Mouse (Mus musculus) embryonic facial prominence, embryonic 15.5 days (tissue): ENCODE results near the gene Ankrd34a. TPM values are rescaled to one million over a fixed set of nuclear protein-coding genes. Genes with fewer than 3 reads are reported as not detected.
A peak's percentile ranks its signal among the peaks of the same experiment; 100 is the strongest.

Experiments
- ATAC-seq: fragments of 200-750 bp; cut with Nextera tagmentation; 2 replicates; pipeline ENCODE4 v1.8.0; 2017; ENCODE audit warnings: low read depth, moderate TSS enrichment; ENCODE audit not compliant: insufficient number of reproducible peaks, low FRiP score, low TSS enrichment
- H3K27ac ChIP-seq: fragments of 300-500 bp; sonication (generic); replicated peaks from 2 replicates; pipeline ENCODE4 v1.5.1; 2015; ENCODE audit warnings: mild to moderate bottlenecking, inconsistent platforms
- H3K27me3 ChIP-seq: fragments of 300-500 bp; sonication (generic); 2 replicates; pipeline ENCODE4 v1.6.1; 2015; ENCODE audit warnings: inconsistent platforms
- H3K36me3 ChIP-seq: fragments of 300-500 bp; sonication (generic); 2 replicates; pipeline ENCODE4 v1.6.1; 2015; ENCODE audit warnings: mild to moderate bottlenecking, inconsistent platforms
- H3K4me1 ChIP-seq: fragments of 300-500 bp; sonication (generic); 2 replicates; pipeline ENCODE4 v1.6.1; 2015; ENCODE audit warnings: inconsistent platforms
- H3K4me2 ChIP-seq: fragments of 300-500 bp; sonication (generic); replicated peaks from 2 replicates; pipeline ENCODE4 v1.6.1; 2015; ENCODE audit warnings: mild to moderate bottlenecking, inconsistent platforms
- H3K4me3 ChIP-seq: fragments of 300-500 bp; sonication (generic); replicated peaks from 2 replicates; pipeline ENCODE4 v1.5.1; 2015; ENCODE audit warnings: mild to moderate bottlenecking, inconsistent platforms
- H3K9ac ChIP-seq: fragments of 300-500 bp; sonication (generic); 2 replicates; pipeline ENCODE4 v1.6.1; 2015; ENCODE audit warnings: inconsistent platforms
- H3K9me3 ChIP-seq: fragments of 300-500 bp; sonication (generic); replicated peaks from 2 replicates; pipeline ENCODE4 v1.6.1; 2016; ENCODE audit warnings: inconsistent platforms
- WGBS: fragments of 180-500 bp; shearing (Covaris S2); methylation state at CpG from one replicate; pipeline ENCODE4 v1.1.7; 2015; 5-methylcytosine and 5-hydroxymethylcytosine counted together
- polyA plus RNA-seq: library from polyadenylated mRNA; unstranded; fragments of >200 nt; fragmentation: Nextera tagmentation; extraction: Ambion mirVana; gene quantifications from 2 replicates; pipeline ENCODE4 v1.2.1, GENCODE M21; 2015

Gene Ankrd34a
- polyA plus RNA-seq, 1 experiment from 2014 or later, result 3.0 TPM

- ATAC-seq, result no peak
- Histone ChIP-seq H3K27ac (peak overlapping the region; percentile 97), H3K27me3 (no peaks in the 10 kb centered on the region), H3K9ac (peak overlapping the region; percentile 60), H3K9me3 (no peaks in the 10 kb centered on the region), H3K4me1 (peaks cover 54% of the 10 kb centered on the region), H3K4me2 (peak overlapping the region; percentile 73), H3K36me3 (peaks cover 21% of the 10 kb centered on the region), H3K4me3 (peak overlapping the region; percentile 78)
- WGBS, result 6% methylated on average over 22 of the region's 22 CpGs
Measured at GRCm38 (mm10) chr3:96556651-96557635, 39.5 kb upstream of the Ankrd34a start.

DNA sequence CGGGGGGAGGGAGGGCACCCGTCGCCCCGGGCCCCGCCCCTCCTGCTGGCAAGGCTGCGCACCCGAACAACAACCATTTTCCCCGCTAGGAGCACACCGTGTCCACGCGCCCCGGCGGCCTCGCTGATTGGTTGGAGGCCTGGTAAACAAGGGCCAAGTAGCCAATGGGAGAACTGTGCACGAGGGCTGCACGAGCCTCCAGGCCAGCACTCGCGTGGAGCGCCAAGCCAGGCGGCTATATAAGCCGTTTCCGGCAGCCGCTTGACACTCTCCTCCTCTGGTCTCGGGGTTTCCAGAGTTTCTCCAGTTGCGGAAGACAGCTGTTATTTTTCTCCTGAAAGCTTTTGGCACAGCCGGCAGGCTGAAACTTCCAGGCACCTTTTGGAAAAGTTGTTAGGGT is 38.7 kb upstream of the Ankrd34a start, which contains the start of gene Txnip:
TSS of gene Txnip (plus strand) at position 264 of the 400 bp plus-strand sequence.
- peak; percentile 97 for ATAC-seq
- WGBS, result under 1% methylated on average over 26 of the region's 26 CpGs
- H3K9me3 ChIP-seq, result no peaks in the 10 kb centered on the region
- peak within 1 kb of the TSS; percentile 97 for H3K27ac ChIP-seq
- peak within 1 kb of the TSS; percentile 78 for H3K4me3 ChIP-seq
- peak within 1 kb of the TSS; percentile 87 for H3K9ac ChIP-seq
- peaks cover 59% of the 10 kb centered on the region for H3K4me1 ChIP-seq
- peaks cover 21% of the 10 kb centered on the region for H3K36me3 ChIP-seq
- H3K4me2 ChIP-seq, result peak within 1 kb of the TSS; percentile 73
- H3K27me3 ChIP-seq, result no peaks in the 10 kb centered on the region

- Histone ChIP-seq H3K4me1 (peaks cover 59% of the 10 kb centered on the region), H3K9ac (peak overlapping the region; percentile 87), H3K9me3 (no peaks in the 10 kb centered on the region), H3K27ac (peak overlapping the region; percentile 97), H3K4me3 (peak overlapping the region; percentile 78), H3K36me3 (peaks cover 21% of the 10 kb centered on the region), H3K27me3 (no peaks in the 10 kb centered on the region), H3K4me2 (peak overlapping the region; percentile 73)
- under 1% methylated on average over 17 of the region's 17 CpGs for WGBS
- ATAC-seq, result no peak
Measured at GRCm38 (mm10) chr3:96558159-96558558, 38.3 kb upstream of the Ankrd34a start.

- H3K9ac ChIP-seq, result peak overlapping the region; percentile 87
- ATAC-seq, result no peak
- peaks cover 21% of the 10 kb centered on the region for H3K36me3 ChIP-seq
- peak overlapping the region; percentile 78 for H3K4me3 ChIP-seq
- H3K4me1 ChIP-seq, result peaks cover 61% of the 10 kb centered on the region
- peak overlapping the region; percentile 97 for H3K27ac ChIP-seq
- no peaks in the 10 kb centered on the region for H3K27me3 ChIP-seq
- peak overlapping the region; percentile 73 for H3K4me2 ChIP-seq
- WGBS, result 31% methylated on average over 10 of the region's 10 CpGs
- no peaks in the 10 kb centered on the region for H3K9me3 ChIP-seq
Measured at GRCm38 (mm10) chr3:96558668-96559196, 37.7 kb upstream of the Ankrd34a start.

GRCm38 (mm10) chr3:96559398-96559910 is 37.0 kb upstream of the Ankrd34a start:
- peaks cover 21% of the 10 kb centered on the region for H3K36me3 ChIP-seq
- WGBS, result 68% methylated on average over 12 of the region's 12 CpGs
- peak overlapping the region; percentile 39; the same call in 1 of the 2 replicates for H3K27ac ChIP-seq

GRCm38 (mm10) chr3:96559911-96560850 is 36.3 kb upstream of the Ankrd34a start:
- H3K4me3 ChIP-seq, result peak overlapping the region; percentile 78
- peaks cover 21% of the 10 kb centered on the region for H3K36me3 ChIP-seq
- no peaks in the 10 kb centered on the region for H3K27me3 ChIP-seq
- no peaks in the 10 kb centered on the region for H3K9me3 ChIP-seq
- no peak for ATAC-seq
- peak overlapping the region; percentile 39; the same call in 1 of the 2 replicates for H3K27ac ChIP-seq
- peak overlapping the region; percentile 73 for H3K4me2 ChIP-seq
- peak overlapping the region; percentile 10; the same call in 1 of the 2 replicates for H3K9ac ChIP-seq
- 76% methylated on average over 23 of the region's 23 CpGs for WGBS
- peaks cover 59% of the 10 kb centered on the region for H3K4me1 ChIP-seq

More at GRCm38 (mm10) chr3:96559398-96559910, 37.0 kb upstream of the Ankrd34a start:
- peak overlapping the region; percentile 73 for H3K4me2 ChIP-seq
- peak overlapping the region; percentile 10; the same call in 1 of the 2 replicates for H3K9ac ChIP-seq
- H3K27me3 ChIP-seq, result no peaks in the 10 kb centered on the region
- ATAC-seq, result no peak
- H3K4me1 ChIP-seq, result peaks cover 66% of the 10 kb centered on the region
- H3K4me3 ChIP-seq, result peak overlapping the region; percentile 78
- no peaks in the 10 kb centered on the region for H3K9me3 ChIP-seq

DNA sequence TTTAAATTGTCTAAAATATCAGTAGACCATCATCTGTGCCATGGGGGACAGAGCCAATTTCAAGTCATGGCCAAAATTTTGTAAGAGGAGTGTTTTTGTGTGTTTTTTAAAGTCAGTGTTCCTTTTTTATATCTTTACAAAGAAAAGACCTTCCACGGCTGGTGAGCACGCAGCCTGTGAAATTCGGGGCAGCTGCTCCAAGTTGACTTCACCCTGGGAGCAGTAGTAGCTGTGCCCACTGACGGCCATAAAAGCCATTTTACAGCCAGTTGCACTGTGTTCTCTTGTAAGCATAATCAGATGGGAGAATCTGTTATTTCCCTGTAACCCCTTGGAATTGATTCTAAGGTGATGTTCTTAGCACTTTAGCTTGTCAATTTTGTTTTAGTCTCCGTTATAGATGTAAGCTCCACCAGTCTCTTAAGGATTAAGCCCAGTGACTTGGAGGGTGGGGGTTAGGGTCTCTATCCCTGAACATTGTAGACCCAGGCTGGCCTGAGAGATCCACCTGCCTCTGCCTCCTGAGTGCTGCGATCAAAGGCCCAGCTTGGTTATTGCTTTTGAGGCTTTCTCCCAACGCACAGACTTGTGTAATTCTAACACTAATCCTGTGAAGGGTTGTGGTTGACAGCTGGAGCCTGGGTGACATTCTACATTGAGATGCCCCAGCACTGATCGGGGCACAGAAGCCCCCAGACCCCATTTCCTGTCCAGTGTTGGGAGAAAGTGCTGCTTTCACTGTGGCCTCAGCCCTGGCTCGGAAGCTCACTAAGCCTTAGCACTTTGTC is 35.4 kb upstream of the Ankrd34a start:
- H3K4me2 ChIP-seq, result peak overlapping the region; percentile 73
- WGBS, result 81% methylated on average over 9 of the region's 9 CpGs
- H3K4me1 ChIP-seq, result peaks cover 50% of the 10 kb centered on the region
- no peaks in the 10 kb centered on the region for H3K27me3 ChIP-seq
- H3K9ac ChIP-seq, result no peak overlapping the region
- H3K27ac ChIP-seq, result peak overlapping the region; percentile 39
- H3K4me3 ChIP-seq, result peak overlapping the region; percentile 78
- H3K36me3 ChIP-seq, result peaks cover 21% of the 10 kb centered on the region
- no peaks in the 10 kb centered on the region for H3K9me3 ChIP-seq
- ATAC-seq, result no peak

GRCm38 (mm10) chr3:96561946-96562681 is 34.3 kb upstream of the Ankrd34a start:
- Histone ChIP-seq H3K27ac (peak overlapping the region; percentile 63), H3K9me3 (no peaks in the 10 kb centered on the region), H3K4me3 (no peak overlapping the region), H3K36me3 (peaks cover 21% of the 10 kb centered on the region), H3K27me3 (no peaks in the 10 kb centered on the region), H3K4me2 (peak overlapping the region; percentile 15), H3K9ac (0 out of 2 replicates have a peak overlapping the region, but pooled peaks have one; percentile 2), H3K4me1 (peaks cover 41% of the 10 kb centered on the region)
- no peak for ATAC-seq
- WGBS, result 44% methylated on average over 10 of the region's 10 CpGs

GRCm38 (mm10) chr3:96563267-96563666 is 33.2 kb upstream of the Ankrd34a start:
- 89% methylated on average over 8 of the region's 8 CpGs for WGBS
- no peaks in the 10 kb centered on the region for H3K27me3 ChIP-seq
- peaks cover 21% of the 10 kb centered on the region for H3K36me3 ChIP-seq
- no peak overlapping the region for H3K4me3 ChIP-seq
- H3K9ac ChIP-seq, result no peak overlapping the region
- no peaks in the 10 kb centered on the region for H3K9me3 ChIP-seq
- 0 out of 2 replicates have a peak overlapping the region, but pooled peaks have one; percentile 11 for H3K27ac ChIP-seq
- H3K4me1 ChIP-seq, result peaks cover 41% of the 10 kb centered on the region
- H3K4me2 ChIP-seq, result no peak overlapping the region
- no peak for ATAC-seq
